Mouse (Mus musculus) G1E (cell line): Measurements from ENCODE around the gene Scnm1. TPM values are rescaled to one million over a fixed set of nuclear protein-coding genes. Genes with fewer than 3 reads are reported as not detected.

Experiments used
- ATAC-seq: 2 replicates; pipeline ENCODE4 v1.8.0; 2016; ENCODE audit warnings: mild to moderate bottlenecking; ENCODE audit not compliant: insufficient number of reproducible peaks, poor library complexity, low FRiP score, severe bottlenecking; ENCODE audit errors: extremely low read depth
- DNase-seq: peaks from one replicate; pipeline ENCODE4 v3.0.0; 2012; ENCODE audit warnings: low spot score
- H3K27me3 ChIP-seq: 2 replicates; pipeline ENCODE4 v1.6.1; 2012; ENCODE audit warnings: mild to moderate bottlenecking, low read length, inconsistent platforms; ENCODE audit not compliant: insufficient read depth
- H3K36me3 ChIP-seq: replicated peaks from 2 replicates; pipeline ENCODE3; 2012; ENCODE audit warnings: mild to moderate bottlenecking, inconsistent platforms
- H3K4me1 ChIP-seq: 2 replicates; pipeline ENCODE4 v1.6.1; 2012; ENCODE audit warnings: low read depth, low read length, inconsistent platforms, mixed read lengths; ENCODE audit not compliant: insufficient read depth
- H3K4me3 ChIP-seq: 2 replicates; pipeline ENCODE4 v1.5.1; 2012; ENCODE audit warnings: low read depth, mild to moderate bottlenecking, inconsistent platforms, low read length, moderate library complexity, mixed read lengths
- H3K9me3 ChIP-seq: replicated peaks from 2 replicates; pipeline ENCODE4 v1.6.1; 2012; ENCODE audit warnings: inconsistent platforms
- CTCF ChIP-seq: IDR thresholded peaks from 2 replicates; pipeline ENCODE4 v1.5.1; 2012; ENCODE audit warnings: low read depth, low read length, inconsistent platforms, mixed read lengths
- GATA1 ChIP-seq: IDR thresholded peaks from 2 replicates; pipeline ENCODE4 v1.6.1; 2012; ENCODE audit warnings: borderline replicate concordance, low read length, inconsistent platforms, mixed read lengths
- GATA2 ChIP-seq: IDR thresholded peaks from 2 replicates; pipeline ENCODE4 v1.6.1; 2012; ENCODE audit warnings: low read depth, low read length, inconsistent platforms, borderline replicate concordance
- POLR2AphosphoS5 ChIP-seq: IDR thresholded peaks from 2 replicates; pipeline ENCODE4 v1.6.1; 2012; ENCODE audit warnings: low read depth, low read length, inconsistent platforms; ENCODE audit not compliant: insufficient replicate concordance
- TAL1 ChIP-seq: conservative IDR thresholded peaks from 2 replicates; pipeline ENCODE4 v1.6.1; 2012; ENCODE audit warnings: low read depth, low read length, inconsistent platforms, mixed read lengths
- polyA plus RNA-seq: library from polyadenylated mRNA; stranded (reverse); fragments of >175 nt; gene quantifications from 2 replicates; pipeline ENCODE4 v1.2.3, GENCODE M21; 2012
- total RNA-seq, 2 experiments: library from RNA; stranded (forward) in 1 of 2; stranded (reverse) in 1 of 2; fragments of 200-1000 nt in 1 of 2; fragments of >200 nt in 1 of 2; fragmentation: Nextera tagmentation in 1 of 2; gene quantifications; 2 replicates each; pipeline ENCODE4 v1.2.3; 2014 to 2017

Gene Scnm1
- total RNA-seq (2014; fragmentation: Nextera tagmentation), result 85.9 and 107 TPM in 2 replicates
- total RNA-seq (2017), result 76.8 and 81.5 TPM in 2 replicates
- 7.1 and 8.2 TPM in 2 replicates for polyA plus RNA-seq

- Histone ChIP-seq H3K36me3 (peaks cover 58% of the 10 kb centered on the region), H3K27me3 (no peaks in the 10 kb centered on the region), H3K4me3 (peak within 1 kb of the TSS; percentile 72), H3K9me3 (no peaks in the 10 kb centered on the region), H3K4me1 (peaks cover 40% of the 10 kb centered on the region)
- ATAC-seq (peak; percentile 89), DNase-seq (peak; percentile 79)
- TF ChIP-seq GATA2 (no peak), POLR2AphosphoS5 (no peak), CTCF (no peak), GATA1 (no peak)
Observed at GRCm38 (mm10) chr3:95133680-95134101, at the start of gene Scnm1, which contains the start of gene Lysmd1. Gene Scnm1, minus strand, starts transcription at chr3:95134011. Gene Lysmd1, plus strand, starts transcription at chr3:95134088.

GRCm38 (mm10) chr3:95181841-95182240 is 48.0 kb upstream of the Scnm1 start:
- ATAC-seq, result no peak
- TF ChIP-seq TAL1 (no peak), CTCF (no peak), GATA1 (no peak), POLR2AphosphoS5 (no peak), GATA2 (no peak)
- no peak overlapping the region for H3K4me3 ChIP-seq
- H3K27me3 ChIP-seq, result peaks cover 8% of the 10 kb centered on the region
- peaks cover 64% of the 10 kb centered on the region for H3K36me3 ChIP-seq
- H3K4me1 ChIP-seq, result no peaks in the 10 kb centered on the region
- H3K9me3 ChIP-seq, result no peaks in the 10 kb centered on the region
- DNase-seq, result no peak

GRCm38 (mm10) chr3:95179890-95180289 is 46.1 kb upstream of the Scnm1 start:
- Histone ChIP-seq H3K36me3 (peaks cover 45% of the 10 kb centered on the region), H3K4me3 (no peak overlapping the region), H3K9me3 (no peaks in the 10 kb centered on the region), H3K4me1 (no peaks in the 10 kb centered on the region), H3K27me3 (peaks cover 14% of the 10 kb centered on the region)
- ATAC-seq (no peak), DNase-seq (no peak)
- no peak for TF ChIP-seq GATA2
- no peak for TF ChIP-seq TAL1
- TF ChIP-seq CTCF, result no peak
- TF ChIP-seq GATA1, result no peak

- no peak for ATAC-seq
- TF ChIP-seq CTCF (no peak), GATA2 (no peak), TAL1 (no peak), POLR2AphosphoS5 (no peak), GATA1 (no peak)
- Histone ChIP-seq H3K4me1 (peaks cover 4% of the 10 kb centered on the region; the same call in 1 of the 2 replicates), H3K36me3 (peaks cover 35% of the 10 kb centered on the region), H3K4me3 (no peak overlapping the region), H3K9me3 (peaks cover 3% of the 10 kb centered on the region), H3K27me3 (peaks cover 17% of the 10 kb centered on the region)
- no peak for DNase-seq
Observed at GRCm38 (mm10) chr3:95178948-95179347, 45.1 kb upstream of the Scnm1 start.

GRCm38 (mm10) chr3:95177583-95177982 is 43.8 kb upstream of the Scnm1 start:
- Histone ChIP-seq H3K27me3 (peaks cover 17% of the 10 kb centered on the region), H3K4me1 (peaks cover 4% of the 10 kb centered on the region; the same call in 1 of the 2 replicates), H3K9me3 (peaks cover 17% of the 10 kb centered on the region), H3K4me3 (no peak overlapping the region), H3K36me3 (peaks cover 22% of the 10 kb centered on the region)
- ATAC-seq, result no peak
- no peak for TF ChIP-seq GATA1
- no peak for TF ChIP-seq CTCF
- TF ChIP-seq POLR2AphosphoS5, result no peak
- no peak for TF ChIP-seq TAL1
- no peak for TF ChIP-seq GATA2
- no peak for DNase-seq

- no peak for ATAC-seq
- no peak for TF ChIP-seq CTCF
- TF ChIP-seq TAL1, result no peak
- no peak for TF ChIP-seq GATA1
- TF ChIP-seq POLR2AphosphoS5, result no peak
- no peak for TF ChIP-seq GATA2
- Histone ChIP-seq H3K9me3 (peaks cover 22% of the 10 kb centered on the region), H3K4me1 (peaks cover 4% of the 10 kb centered on the region; the same call in 1 of the 2 replicates), H3K4me3 (no peak overlapping the region), H3K27me3 (peaks cover 27% of the 10 kb centered on the region), H3K36me3 (peaks cover 13% of the 10 kb centered on the region)
- DNase-seq, result no peak
Observed at GRCm38 (mm10) chr3:95176500-95176899, 42.7 kb upstream of the Scnm1 start.

- H3K4me1 ChIP-seq, result peaks cover 9% of the 10 kb centered on the region
- H3K27me3 ChIP-seq, result peaks cover 48% of the 10 kb centered on the region
- no peak overlapping the region for H3K4me3 ChIP-seq
- H3K36me3 ChIP-seq, result no peaks in the 10 kb centered on the region
- DNase-seq (no peak), ATAC-seq (no peak)
- TF ChIP-seq CTCF, result peak; percentile 75
- TF ChIP-seq GATA2, result no peak
- H3K9me3 ChIP-seq, result peaks cover 22% of the 10 kb centered on the region
Observed at GRCm38 (mm10) chr3:95174011-95174592, 40.3 kb upstream of the Scnm1 start.
